Mouse (Mus musculus): ENCODE data around the gene Hspb9. TPM values are rescaled to one million over a fixed set of nuclear protein-coding genes. Genes with fewer than 3 reads are reported as not detected.

Gene Hspb9
- total RNA-seq, 1 experiment from 2014 or later: not detected

DNA sequence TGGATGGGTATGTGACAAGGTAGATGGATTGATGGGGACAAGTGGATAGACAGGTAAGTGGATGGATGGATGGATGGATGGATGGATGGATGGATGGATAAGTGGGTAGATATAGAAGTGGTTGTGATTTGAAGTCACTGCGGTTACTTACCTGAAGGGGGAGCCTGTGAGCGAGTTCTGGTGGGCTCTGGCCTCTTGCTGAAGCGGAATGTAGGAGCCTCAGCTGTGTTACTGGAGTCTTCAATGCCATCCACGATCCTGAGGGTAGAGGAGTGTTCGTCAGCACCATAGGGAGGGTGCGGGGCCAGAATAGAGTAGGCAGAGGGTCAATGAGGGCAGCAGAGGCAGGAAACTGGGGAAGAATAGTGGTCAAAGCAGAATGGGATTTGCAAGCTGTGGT is 31.4 kb downstream of the Hspb9 start:
- ATAC-seq (replicated peaks in 1 of 2; ENCODE audit: insufficient read depth in 1 of 2, low FRiP score in 2 of 2, low TSS enrichment in 1 of 2, low read depth in 1 of 2, poor library complexity in 2 of 2, severe bottlenecking in 2 of 2): peak; percentile 69 to 83; a peak in 3 of 4 replicates

DNA sequence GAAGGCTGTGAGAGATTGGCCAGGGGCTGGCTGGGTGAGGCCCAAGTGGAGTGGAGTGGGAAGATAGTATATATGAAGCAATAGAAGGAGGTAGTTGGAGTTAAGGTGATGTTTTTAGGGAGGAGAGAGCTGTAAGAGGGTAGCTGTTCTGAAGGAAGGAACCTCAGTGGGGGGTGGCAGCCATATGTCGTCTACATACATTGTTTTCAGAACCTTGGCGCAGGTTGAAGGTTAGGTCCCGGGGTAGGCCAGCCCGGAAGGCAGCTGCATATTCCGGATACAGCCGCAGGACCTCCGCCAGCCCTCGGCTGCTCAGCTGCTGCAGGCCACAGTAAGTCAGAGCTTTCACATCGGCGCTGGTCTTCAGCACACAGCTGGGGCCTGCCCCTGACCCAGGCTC is 32.9 kb downstream of the Hspb9 start:
- no peak for ATAC-seq (replicated peaks in 1 of 2; ENCODE audit: insufficient read depth in 1 of 2, low FRiP score in 2 of 2, low TSS enrichment in 1 of 2, low read depth in 1 of 2, poor library complexity in 2 of 2, severe bottlenecking in 2 of 2)

DNA sequence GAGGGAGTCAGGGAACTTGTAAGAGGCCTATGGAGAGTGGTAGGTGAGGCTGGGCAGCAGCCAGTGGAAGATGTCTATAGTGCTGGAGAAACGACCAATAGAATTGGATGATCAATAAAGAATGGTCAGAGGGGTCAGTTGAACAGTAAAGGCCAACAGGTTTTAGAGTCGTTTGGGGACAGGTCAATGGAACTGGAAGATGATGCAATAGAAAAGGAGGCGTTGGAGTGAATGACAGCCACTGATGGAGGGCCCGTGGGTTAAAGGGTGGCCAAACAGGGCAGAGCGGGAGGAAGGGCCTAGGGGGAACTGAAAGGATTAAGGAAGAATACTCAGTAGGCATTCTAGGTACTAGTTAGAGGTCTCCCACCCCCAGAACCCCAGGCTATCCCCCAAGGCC is 33.5 kb downstream of the Hspb9 start:
- no peak for ATAC-seq (replicated peaks in 1 of 2; ENCODE audit: insufficient read depth in 1 of 2, low FRiP score in 2 of 2, low TSS enrichment in 1 of 2, low read depth in 1 of 2, poor library complexity in 2 of 2, severe bottlenecking in 2 of 2)

DNA sequence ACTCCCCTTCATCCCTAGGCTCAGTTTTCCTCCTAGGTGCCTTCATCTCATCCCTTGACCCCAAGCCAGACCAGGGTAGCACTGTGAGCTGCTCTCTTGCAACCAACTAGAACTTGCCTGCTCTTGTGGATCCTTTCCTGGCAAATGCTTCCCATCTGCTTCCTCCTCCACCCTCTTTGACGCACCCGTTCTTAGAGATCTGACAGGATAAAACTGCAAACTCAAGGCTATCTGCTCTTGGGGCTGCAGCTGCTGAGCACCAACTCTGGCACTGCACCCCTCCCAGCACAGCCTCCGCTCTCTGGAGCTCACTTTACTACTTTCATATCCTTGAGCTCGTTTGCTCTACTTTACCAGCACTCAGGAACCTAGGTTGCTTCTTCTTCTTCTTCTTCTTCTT is 35.0 kb downstream of the Hspb9 start:
- no peak for ATAC-seq (replicated peaks in 1 of 2; ENCODE audit: insufficient read depth in 1 of 2, low FRiP score in 2 of 2, low TSS enrichment in 1 of 2, low read depth in 1 of 2, poor library complexity in 2 of 2, severe bottlenecking in 2 of 2)

DNA sequence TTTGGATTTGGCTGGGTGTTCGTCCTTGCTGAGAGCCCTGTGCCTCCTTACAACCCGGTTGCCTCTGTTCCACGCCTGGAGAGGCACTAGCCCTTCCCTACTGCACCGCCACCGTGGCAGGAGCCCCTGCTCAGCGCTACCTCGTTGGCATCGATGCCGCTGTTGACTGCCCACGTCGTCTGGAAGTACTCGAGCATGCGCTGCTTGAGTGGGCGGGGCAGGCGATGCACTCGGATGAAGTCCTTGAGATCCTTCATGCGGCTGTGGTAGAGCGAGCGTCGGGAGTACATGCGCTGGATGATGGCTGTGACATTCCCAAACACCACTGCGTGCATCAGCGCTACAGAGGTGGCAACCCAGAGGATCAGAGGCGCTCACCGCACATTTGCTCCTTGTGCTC is 35.8 kb downstream of the Hspb9 start:
- ATAC-seq (replicated peaks in 1 of 2; ENCODE audit: insufficient read depth in 1 of 2, low FRiP score in 2 of 2, low TSS enrichment in 1 of 2, low read depth in 1 of 2, poor library complexity in 2 of 2, severe bottlenecking in 2 of 2): no peak

DNA sequence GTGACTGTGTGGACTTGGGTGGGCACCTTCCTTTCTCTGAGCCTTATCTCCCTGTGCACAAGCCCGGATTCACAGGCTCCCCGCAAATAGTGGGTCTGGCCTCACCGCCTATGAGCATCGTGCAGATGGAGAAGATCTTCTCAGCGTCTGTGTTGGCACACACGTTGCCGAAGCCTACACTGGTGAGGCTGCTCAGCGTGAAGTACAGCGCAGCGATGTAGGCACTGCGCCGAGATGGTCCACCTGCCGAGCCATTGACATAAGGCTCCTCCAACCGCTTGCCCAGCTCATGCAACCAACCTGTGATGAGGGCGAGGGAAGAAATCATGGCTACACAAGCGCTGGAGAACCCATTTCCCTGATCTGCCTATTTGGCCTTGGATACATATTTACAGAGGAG is 36.5 kb downstream of the Hspb9 start:
- ATAC-seq (replicated peaks in 1 of 2; ENCODE audit: insufficient read depth in 1 of 2, low FRiP score in 2 of 2, low TSS enrichment in 1 of 2, low read depth in 1 of 2, poor library complexity in 2 of 2, severe bottlenecking in 2 of 2): no peak

DNA sequence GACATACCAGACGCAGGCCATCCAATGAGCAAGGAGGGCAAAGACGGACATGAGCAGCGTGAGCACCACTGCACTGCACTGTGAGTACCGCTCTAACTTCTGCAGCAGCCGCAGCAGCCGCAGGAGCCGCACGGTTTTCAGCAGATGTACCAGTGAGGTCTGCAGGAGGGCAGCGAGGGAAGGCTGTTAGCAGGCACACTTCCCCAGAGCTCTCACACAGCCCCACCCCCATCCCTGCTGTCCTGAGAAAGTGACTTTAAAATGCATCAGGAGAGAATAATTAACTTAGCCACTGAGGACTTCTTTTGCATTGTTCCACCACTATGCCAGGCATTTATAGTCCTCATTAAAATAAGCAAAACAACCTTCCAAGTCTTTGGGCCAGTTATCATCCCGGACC is 38.6 kb downstream of the Hspb9 start:
- no peak for ATAC-seq (replicated peaks in 1 of 2; ENCODE audit: insufficient read depth in 1 of 2, low FRiP score in 2 of 2, low TSS enrichment in 1 of 2, low read depth in 1 of 2, poor library complexity in 2 of 2, severe bottlenecking in 2 of 2)

DNA sequence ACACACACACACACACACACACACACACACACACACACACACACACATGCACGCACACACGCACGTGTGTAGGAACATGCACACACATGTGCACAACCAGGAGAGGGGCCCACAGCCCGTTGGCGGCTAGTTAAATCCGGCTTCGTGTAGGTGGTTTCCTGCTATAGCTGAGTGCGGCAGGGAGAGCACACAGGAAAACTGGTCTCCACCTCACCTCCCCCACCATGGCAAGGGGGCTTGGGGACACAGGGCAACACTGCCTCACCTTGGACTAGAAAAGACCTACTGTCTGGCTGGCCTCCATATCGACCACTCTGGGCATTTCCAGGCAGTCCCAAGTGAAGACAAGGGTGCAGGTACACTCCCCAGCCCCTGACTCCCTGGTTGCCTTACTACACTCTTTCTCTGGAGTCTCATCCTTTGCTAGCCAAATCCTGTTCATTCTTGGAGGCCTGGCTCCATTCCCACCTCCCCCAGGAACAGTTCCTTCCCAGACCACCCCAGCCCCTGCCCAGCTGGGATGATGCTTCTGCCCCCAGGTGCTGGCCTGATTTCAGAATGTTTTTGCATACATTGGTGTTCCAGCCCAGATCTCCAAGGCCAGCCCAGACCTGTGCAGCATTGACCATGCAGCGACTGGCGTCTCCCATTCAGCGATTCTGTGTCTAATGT is 40.5 kb downstream of the Hspb9 start:
- ATAC-seq (replicated peaks in 1 of 2; ENCODE audit: insufficient read depth in 1 of 2, low FRiP score in 2 of 2, low TSS enrichment in 1 of 2, low read depth in 1 of 2, poor library complexity in 2 of 2, severe bottlenecking in 2 of 2): no peak

DNA sequence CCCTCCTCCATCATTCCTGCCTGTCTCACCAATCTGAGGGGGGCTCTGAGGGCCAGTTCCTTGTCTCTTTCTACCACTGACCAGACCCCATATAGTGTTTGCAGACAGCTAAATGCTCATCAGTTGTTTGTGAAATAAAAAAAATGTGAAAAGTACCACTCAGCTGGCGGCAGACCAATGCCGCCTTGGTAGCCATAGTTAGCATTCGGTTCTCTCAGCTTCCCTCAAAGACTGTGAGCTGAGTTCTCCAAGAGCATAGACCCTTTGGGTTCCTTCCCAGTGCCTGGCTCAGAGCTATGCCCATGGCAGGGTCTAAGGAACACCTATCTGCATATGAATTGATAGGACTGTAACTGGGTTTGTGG is 41.0 kb downstream of the Hspb9 start:
- ATAC-seq (replicated peaks in 1 of 2; ENCODE audit: insufficient read depth in 1 of 2, low FRiP score in 2 of 2, low TSS enrichment in 1 of 2, low read depth in 1 of 2, poor library complexity in 2 of 2, severe bottlenecking in 2 of 2): no peak

DNA sequence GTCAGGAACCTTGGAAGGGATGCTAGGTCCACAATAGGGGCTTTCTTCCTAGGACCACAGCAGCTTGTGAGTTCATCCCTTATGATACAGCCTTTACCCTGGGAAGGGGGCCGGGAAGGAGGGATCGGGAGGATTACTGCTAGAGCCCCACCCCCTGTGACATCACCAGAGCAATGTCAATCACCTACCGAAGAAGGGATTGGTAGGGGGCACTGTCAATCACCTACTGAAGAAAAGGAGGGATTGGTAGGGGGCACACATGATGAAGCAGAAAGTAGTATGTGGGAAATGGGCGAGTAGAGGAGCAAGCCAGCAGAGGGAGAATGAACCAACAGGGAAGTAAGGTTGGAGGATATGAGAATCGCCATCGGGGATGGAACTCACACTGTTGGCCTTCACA is 42.8 kb downstream of the Hspb9 start:
- no peak for ATAC-seq (replicated peaks in 1 of 2; ENCODE audit: insufficient read depth in 1 of 2, low FRiP score in 2 of 2, low TSS enrichment in 1 of 2, low read depth in 1 of 2, poor library complexity in 2 of 2, severe bottlenecking in 2 of 2)

DNA sequence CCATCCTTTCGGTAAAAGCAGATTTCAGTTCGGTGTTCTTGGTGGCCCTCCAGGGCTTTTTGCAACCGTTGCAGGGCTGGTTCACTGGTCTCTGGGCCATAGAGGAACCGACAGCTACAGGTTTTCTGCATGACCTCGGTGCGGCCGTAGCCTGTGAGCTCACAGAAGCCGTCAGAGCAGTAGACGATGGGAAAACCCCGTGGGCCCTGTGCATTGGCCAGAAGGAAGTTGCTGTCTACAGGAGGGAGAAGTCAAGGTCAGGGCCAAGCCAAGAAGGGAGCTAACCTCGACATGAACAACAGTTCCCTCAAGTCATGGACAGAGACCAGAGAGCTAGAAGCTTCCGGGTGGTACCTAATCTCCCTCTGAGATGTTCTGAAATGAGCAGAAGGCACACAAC is 43.9 kb downstream of the Hspb9 start:
- no peak for ATAC-seq (replicated peaks in 1 of 2; ENCODE audit: insufficient read depth in 1 of 2, low FRiP score in 2 of 2, low TSS enrichment in 1 of 2, low read depth in 1 of 2, poor library complexity in 2 of 2, severe bottlenecking in 2 of 2)

DNA sequence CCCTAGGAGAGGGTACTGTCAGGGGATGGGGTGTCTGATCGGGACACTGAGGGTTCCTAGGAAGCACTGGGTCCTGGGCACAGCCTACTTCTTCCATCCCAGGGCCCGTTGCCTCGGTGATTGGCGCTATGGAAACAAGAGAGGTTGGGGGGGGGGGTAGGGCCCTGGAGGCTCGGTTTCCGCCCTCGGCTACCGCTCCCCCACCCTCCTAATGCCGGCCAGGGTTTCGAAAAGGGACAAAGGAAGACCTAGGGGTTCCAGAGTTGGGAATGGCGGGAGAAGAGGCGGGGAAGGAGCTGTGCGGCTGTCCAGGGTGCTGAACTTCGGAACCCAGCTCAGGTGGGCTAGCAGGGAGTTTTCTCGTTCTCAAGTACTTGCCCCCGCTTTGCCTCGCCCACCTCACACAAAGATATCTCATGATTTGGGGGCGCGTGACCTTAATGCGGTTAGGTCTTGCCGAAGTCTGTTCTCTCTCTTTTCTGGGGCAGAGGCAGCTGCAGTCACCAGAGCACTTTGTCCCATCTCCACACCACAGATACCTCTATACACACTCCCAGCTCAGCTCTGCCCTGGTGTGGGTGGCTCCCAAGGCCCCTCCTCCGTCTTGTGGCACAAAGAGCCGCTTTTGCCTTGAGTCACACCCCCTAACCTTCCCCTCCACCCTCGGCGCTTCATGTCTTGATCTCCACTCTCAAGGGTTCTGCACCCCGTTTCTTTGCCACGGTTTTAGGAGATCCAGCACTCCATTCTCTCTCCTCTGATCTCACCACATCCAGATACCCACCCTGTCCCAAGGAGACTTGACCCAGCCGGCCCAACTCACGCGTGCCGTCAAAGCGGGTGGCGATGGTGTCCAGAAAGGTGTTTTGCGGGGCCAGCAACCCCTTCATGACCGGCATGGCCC is 45.3 kb downstream of the Hspb9 start:
- ATAC-seq (replicated peaks in 1 of 2; ENCODE audit: insufficient read depth in 1 of 2, low FRiP score in 2 of 2, low TSS enrichment in 1 of 2, low read depth in 1 of 2, poor library complexity in 2 of 2, severe bottlenecking in 2 of 2): 0 out of 4 replicates have a peak, but pooled peaks of 1 of the 2 experiments have one; percentile 10

DNA sequence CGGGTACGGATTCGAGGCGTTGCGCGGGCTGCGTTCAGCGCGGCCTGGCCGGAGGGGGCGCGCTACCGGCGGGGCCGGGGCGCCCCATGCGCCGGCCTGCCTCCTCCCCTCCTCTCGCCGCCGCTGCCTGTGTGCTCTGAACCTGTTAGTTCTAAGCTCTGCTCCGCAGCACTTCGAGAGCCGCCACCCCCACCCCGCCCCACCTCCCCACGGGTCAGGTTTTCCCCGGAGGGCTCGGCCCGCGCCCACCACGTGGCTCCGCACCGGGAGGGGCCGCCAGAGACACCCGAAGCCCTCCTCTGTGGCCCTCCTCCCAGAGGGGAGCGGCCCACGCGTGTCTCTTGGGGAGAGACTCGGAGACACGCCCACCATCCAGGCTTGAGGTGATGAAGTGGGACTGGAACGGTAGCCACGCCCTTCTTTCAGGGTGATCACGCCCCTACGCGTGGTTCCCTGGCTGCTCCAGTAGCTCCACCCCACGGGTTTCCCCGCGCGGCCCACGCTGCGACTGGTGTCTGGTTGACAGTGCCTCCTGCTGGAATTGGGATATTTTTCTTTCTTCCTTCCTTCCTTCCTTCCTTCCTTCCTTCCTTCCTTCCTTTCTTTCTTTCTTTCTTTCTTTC is 46.1 kb downstream of the Hspb9 start, which contains the start of gene Kcnh4:
Gene Kcnh4 (minus strand): TSS at position 332 of the 623 bp plus-strand sequence.
- ATAC-seq (replicated peaks in 1 of 2; ENCODE audit: insufficient read depth in 1 of 2, low FRiP score in 2 of 2, low TSS enrichment in 1 of 2, low read depth in 1 of 2, poor library complexity in 2 of 2, severe bottlenecking in 2 of 2): peak in 1 of 2 experiments; percentile 38; a peak in 2 of 4 replicates

DNA sequence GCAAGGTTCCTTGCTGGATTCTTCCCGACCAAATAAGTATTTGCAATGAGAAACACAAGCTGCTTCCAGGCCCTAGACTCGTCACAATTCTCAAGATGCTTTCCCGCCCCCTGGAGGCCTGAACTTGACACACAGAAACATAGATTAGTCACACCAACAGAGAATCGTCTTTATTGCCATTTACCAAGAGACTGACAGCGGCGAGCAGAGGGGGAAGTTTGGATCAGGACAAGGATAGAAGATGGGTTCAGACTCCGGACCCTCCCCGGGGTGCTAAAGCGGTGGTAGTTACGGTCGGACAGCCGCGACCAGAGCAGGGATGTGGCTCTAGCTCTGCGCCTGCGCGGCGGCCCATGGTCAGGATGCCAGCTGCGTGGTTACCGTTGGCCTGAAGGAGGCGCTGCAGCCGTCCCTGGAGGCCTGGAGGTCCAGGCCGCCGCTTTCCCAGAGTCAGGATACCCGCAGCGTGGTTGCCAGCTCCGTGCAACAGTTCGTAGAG is 47.9 kb downstream of the Hspb9 start:
- ATAC-seq (replicated peaks in 1 of 2; ENCODE audit: insufficient read depth in 1 of 2, low FRiP score in 2 of 2, low TSS enrichment in 1 of 2, low read depth in 1 of 2, poor library complexity in 2 of 2, severe bottlenecking in 2 of 2): peak; percentile 70 to 78

DNA sequence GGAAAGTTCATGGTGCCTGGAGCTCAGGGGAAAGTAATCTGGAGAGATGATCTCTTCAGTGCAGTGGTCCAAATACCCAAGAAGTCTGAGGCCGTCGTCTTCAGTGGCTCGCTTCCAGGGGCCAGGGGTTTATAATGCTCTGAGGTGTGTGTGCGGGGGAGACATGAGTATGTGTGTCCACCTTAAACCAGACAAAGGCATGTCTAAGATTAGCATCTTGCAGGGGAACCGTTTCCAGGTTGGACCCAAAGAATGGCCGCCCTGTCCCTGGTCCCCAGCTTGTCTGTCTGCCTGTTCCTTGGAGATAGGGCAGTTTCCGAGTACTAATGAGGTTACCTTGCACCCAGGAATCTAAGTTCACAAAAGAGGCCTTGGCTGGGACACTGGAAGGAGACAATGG is 49.2 kb downstream of the Hspb9 start, which contains the start of gene Hcrt:
Gene Hcrt (minus strand): TSS at position 101 of the 400 bp plus-strand sequence.
- no peak for ATAC-seq (replicated peaks in 1 of 2; ENCODE audit: insufficient read depth in 1 of 2, low FRiP score in 2 of 2, low TSS enrichment in 1 of 2, low read depth in 1 of 2, poor library complexity in 2 of 2, severe bottlenecking in 2 of 2)
